Mouse (Mus musculus) layer of hippocampus, postnatal 10 days (tissue): ENCODE results near the gene Upk3a. TPM values are rescaled to one million over a fixed set of nuclear protein-coding genes. Genes with fewer than 3 reads are reported as not detected.

Experiments
- DNase-seq, 2 experiments: peaks; one replicate each; pipeline ENCODE4 v3.0.0; 2021; ENCODE audit warnings: low spot score in 2 of 2
- long read RNA-seq: library from polyadenylated mRNA; stranded (forward); transcript quantifications from one replicate; pipeline ENCODE4 v2.0.0, GENCODE M21; 2023
- total RNA-seq, 2 experiments: library from RNA; stranded (reverse); gene quantifications; 2 replicates each; pipeline ENCODE4 v1.2.3; 2021

Upk3a gene
- under 1 TPM; 0.31 to 0.78 TPM for total RNA-seq
- long read RNA-seq, partial matches to known transcripts: 0 of 3 reads
- long read RNA-seq, other reads (novel, unspliced or antisense): 2 of 3 reads

GRCm38 (mm10) chr15:85016951-85017664, at the start of gene Upk3a:
Gene Upk3a, plus strand, starts transcription at chr15:85017141.
- DNase-seq: no peak

GRCm38 (mm10) chr15:84968534-84968933, 48.4 kb upstream of the Upk3a start:
- no peak for DNase-seq

GRCm38 (mm10) chr15:84972860-84973543, 43.9 kb upstream of the Upk3a start:
- peak; percentile 54 to 57 for DNase-seq

- no peak for DNase-seq
Measured at GRCm38 (mm10) chr15:84973544-84973871, 43.4 kb upstream of the Upk3a start.

GRCm38 (mm10) chr15:84975729-84976128, 41.2 kb upstream of the Upk3a start:
- DNase-seq: no peak

- DNase-seq: no peak
Measured at GRCm38 (mm10) chr15:84981609-84982313, 35.2 kb upstream of the Upk3a start.

- no peak for DNase-seq
Measured at GRCm38 (mm10) chr15:84982888-84983287, 34.1 kb upstream of the Upk3a start.

- DNase-seq: no peak
Measured at GRCm38 (mm10) chr15:84983721-84984120, 33.2 kb upstream of the Upk3a start.

- no peak for DNase-seq
Measured at GRCm38 (mm10) chr15:84985516-84986160, 31.3 kb upstream of the Upk3a start.

- DNase-seq: no peak
Measured at GRCm38 (mm10) chr15:84986171-84987019, 30.5 kb upstream of the Upk3a start.

- DNase-seq: peak in 1 of 2 experiments; percentile 57
Measured at GRCm38 (mm10) chr15:84987020-84987815, 29.7 kb upstream of the Upk3a start.

GRCm38 (mm10) chr15:84987874-84988825, 28.8 kb upstream of the Upk3a start, which contains the start of gene 5031439G07Rik:
Gene 5031439G07Rik, minus strand, starts transcription at chr15:84988551.
- peak; percentile 81 to 86 for DNase-seq

- no peak for DNase-seq
Measured at GRCm38 (mm10) chr15:84989098-84989497, 27.8 kb upstream of the Upk3a start.

- no peak for DNase-seq
Measured at GRCm38 (mm10) chr15:84989771-84990170, 27.2 kb upstream of the Upk3a start.

- DNase-seq: no peak
Measured at GRCm38 (mm10) chr15:84994498-84994897, 22.4 kb upstream of the Upk3a start.

- DNase-seq: no peak
Measured at GRCm38 (mm10) chr15:84995041-84995440, 21.9 kb upstream of the Upk3a start.

- DNase-seq: peak; percentile 73 to 74
Measured at GRCm38 (mm10) chr15:84995967-84996366, 21.0 kb upstream of the Upk3a start.

- DNase-seq: no peak
Measured at GRCm38 (mm10) chr15:84997768-84998454, 19.0 kb upstream of the Upk3a start.
